Mouse (Mus musculus) liver, embryonic 14.5 days (tissue): ENCODE results near the gene Adam15. TPM values are rescaled to one million over a fixed set of nuclear protein-coding genes. Genes with fewer than 3 reads are reported as not detected.

Experiments
- ATAC-seq: fragments of 200-750 bp; cut with Nextera tagmentation; 2 replicates; pipeline ENCODE4 v1.8.0; 2017; ENCODE audit warnings: moderate number of reproducible peaks, mild to moderate bottlenecking, moderate library complexity; ENCODE audit not compliant: insufficient read depth
- DNase-seq, 3 experiments: peaks; one replicate each; pipeline ENCODE4 v3.0.0-alpha.2; 2012 to 2013; ENCODE audit warnings: low read depth in 3 of 3, low spot score in 3 of 3
- H3K27ac ChIP-seq: fragments of 300-500 bp; sonication (generic); 2 replicates; pipeline ENCODE4 v1.5.1; 2014; ENCODE audit warnings: moderate library complexity, mild to moderate bottlenecking, control low read depth, inconsistent platforms
- H3K27me3 ChIP-seq: fragments of 300-500 bp; sonication (generic); 2 replicates; pipeline ENCODE4 v1.6.1; 2014; ENCODE audit warnings: mild to moderate bottlenecking, low read length, moderate library complexity; ENCODE audit not compliant: control insufficient read depth, insufficient read depth
- H3K36me3 ChIP-seq: fragments of 300-500 bp; sonication (generic); replicated peaks from 2 replicates; pipeline ENCODE4 v1.6.1; 2014; ENCODE audit warnings: low read depth; ENCODE audit not compliant: control insufficient read depth, insufficient read depth
- H3K4me1 ChIP-seq, 2 experiments: fragments of 200-500 bp in 1 of 2; fragments of 300-500 bp in 1 of 2; sonication (generic) in 1 of 2; replicated peaks; 2 replicates each; pipeline ENCODE4 v1.6.1; 2012 to 2014; ENCODE audit warnings: antibody characterized with exemption in 1 of 2, inconsistent platforms in 1 of 2, low read length in 1 of 2; ENCODE audit not compliant: control insufficient read depth in 2 of 2, insufficient read depth in 2 of 2
- H3K4me2 ChIP-seq: fragments of 300-500 bp; sonication (generic); 2 replicates; pipeline ENCODE4 v1.6.1; 2014; ENCODE audit warnings: low read depth, mild to moderate bottlenecking, control low read depth, moderate library complexity
- H3K4me3 ChIP-seq, 2 experiments: fragments of 200-500 bp in 1 of 2; fragments of 300-500 bp in 1 of 2; sonication (generic) in 1 of 2; 2 replicates each; pipeline ENCODE4 v1.5.1; 2012 to 2014; ENCODE audit warnings: low read depth in 2 of 2, low read length in 2 of 2, mild to moderate bottlenecking in 2 of 2, control low read depth in 1 of 2, inconsistent platforms in 1 of 2, moderate library complexity in 1 of 2; ENCODE audit not compliant: insufficient read depth in 1 of 2
- H3K9ac ChIP-seq: fragments of 300-500 bp; sonication (generic); replicated peaks from 2 replicates; pipeline ENCODE4 v1.6.1; 2014; ENCODE audit warnings: mild to moderate bottlenecking, control low read depth, moderate library complexity
- H3K9me3 ChIP-seq: fragments of 300-500 bp; sonication (generic); 2 replicates; pipeline ENCODE4 v1.6.1; 2016; ENCODE audit warnings: low read length, mixed read lengths; ENCODE audit not compliant: control insufficient read depth
- CTCF ChIP-seq: IDR thresholded peaks from 2 replicates; pipeline ENCODE4 v1.5.1; 2016; ENCODE audit warnings: antibody characterized with exemption, low read depth, control low read depth
- EP300 ChIP-seq: IDR thresholded peaks from 2 replicates; pipeline ENCODE4 v1.6.1; 2016; ENCODE audit warnings: antibody characterized with exemption, low read depth
- WGBS: fragments of 180-500 bp; shearing (Covaris S2); extraction: QIAGEN DNeasy Blood & Tissue Kit; methylation state at CpG from one replicate; pipeline ENCODE4 v1.1.7; 2014; ENCODE audit not compliant: insufficient replicate concordance; 5-methylcytosine and 5-hydroxymethylcytosine counted together
- polyA plus RNA-seq, 2 experiments: library from polyadenylated mRNA; depleted of rRNA in 1 of 2; stranded (reverse) in 1 of 2; unstranded in 1 of 2; fragments of >200 nt; fragmentation: Nextera tagmentation in 1 of 2; extraction: Ambion mirVana in 1 of 2; gene quantifications; 2 replicates each; pipeline versions ENCODE4 v1.2.1 to v1.2.3; 2012 to 2014

Adam15 gene
- polyA plus RNA-seq, 2 experiments = 4.9 to 6.2 TPM

- 70% methylated on average over 5 of the region's 5 CpGs for WGBS
- TF ChIP-seq EP300 = no peak
- TF ChIP-seq CTCF = no peak
Measured at GRCm38 (mm10) chr3:89383651-89384255, 34.0 kb upstream of the Adam15 start.

DNA sequence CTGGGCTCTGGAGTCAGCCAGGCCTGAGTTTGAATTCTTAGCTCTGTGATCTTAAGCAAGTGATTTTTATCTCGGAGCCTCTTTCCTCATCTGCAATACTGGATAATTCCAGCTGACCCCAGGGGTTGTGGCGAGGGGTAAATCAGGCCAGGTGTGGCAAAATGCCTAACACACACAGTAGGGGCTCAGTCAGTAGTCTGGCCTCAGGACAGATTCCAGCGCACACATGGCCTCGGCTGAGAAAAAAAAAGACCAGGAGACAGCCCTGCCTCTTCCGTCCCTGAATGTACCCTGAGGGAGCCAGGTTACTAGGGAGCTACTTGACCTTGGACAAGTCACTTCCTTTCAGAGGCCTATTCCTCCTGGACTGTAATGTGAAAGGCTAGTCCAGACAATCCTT, 33.2 kb upstream of the Adam15 start:
- Histone ChIP-seq H3K9ac (no peak overlapping the region), H3K36me3 (no peaks in the 10 kb centered on the region), H3K27me3 (no peaks in the 10 kb centered on the region), H3K9me3 (no peaks in the 10 kb centered on the region), H3K4me2 (no peak overlapping the region), H3K4me1 (peaks cover 0 to 2% of the 10 kb centered on the region in 2 experiments; a peak in 1 of 4 replicates), H3K27ac (no peak overlapping the region), H3K4me3 (no peak overlapping the region)
- no peak for ATAC-seq
- no peak for DNase-seq
- WGBS = 64% methylated on average over 5 of the region's 5 CpGs
- TF ChIP-seq EP300 = no peak
- TF ChIP-seq CTCF = no peak

More at GRCm38 (mm10) chr3:89383651-89384255, 34.0 kb upstream of the Adam15 start:
- no peak for DNase-seq
- no peak for ATAC-seq
- Histone ChIP-seq H3K27me3 (no peaks in the 10 kb centered on the region), H3K4me1 (peaks cover 2 to 8% of the 10 kb centered on the region in 2 experiments; a peak in 2 of 4 replicates), H3K27ac (no peak overlapping the region), H3K36me3 (no peaks in the 10 kb centered on the region), H3K9me3 (no peaks in the 10 kb centered on the region), H3K9ac (no peak overlapping the region), H3K4me3 (no peak overlapping the region), H3K4me2 (no peak overlapping the region)

GRCm38 (mm10) chr3:89382033-89382882, 32.5 kb upstream of the Adam15 start:
- Histone ChIP-seq H3K27me3 (no peaks in the 10 kb centered on the region), H3K9ac (no peak overlapping the region), H3K4me3 (no peak overlapping the region), H3K4me1 (peaks cover 0 to 2% of the 10 kb centered on the region in 2 experiments; a peak in 1 of 4 replicates), H3K36me3 (no peaks in the 10 kb centered on the region), H3K27ac (no peak overlapping the region), H3K4me2 (no peak overlapping the region), H3K9me3 (no peaks in the 10 kb centered on the region)
- TF ChIP-seq EP300 (no peak), CTCF (no peak)
- DNase-seq = no peak
- WGBS = 66% methylated on average over 9 of the region's 9 CpGs
- ATAC-seq = no peak

DNA sequence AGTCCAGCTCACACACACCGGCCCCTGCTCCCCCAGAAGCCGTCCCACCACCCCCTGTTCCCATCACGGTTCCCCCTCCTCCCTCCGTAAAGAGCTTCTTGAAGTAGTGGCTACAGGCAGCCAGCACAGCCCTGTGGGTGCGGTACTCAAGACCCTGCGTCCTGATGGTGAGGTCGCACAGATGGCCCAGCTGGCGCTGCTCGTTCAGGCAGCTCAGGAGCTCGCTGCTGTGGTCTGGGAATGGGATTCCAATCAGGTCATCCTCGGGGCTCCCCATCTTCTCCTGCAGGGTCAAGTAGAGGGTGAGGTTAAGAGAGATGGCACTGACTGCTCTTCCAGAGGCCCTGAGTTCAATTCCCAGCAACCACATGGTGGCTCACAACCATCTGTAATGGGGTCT, 31.4 kb upstream of the Adam15 start:
- no peaks in the 10 kb centered on the region for H3K27me3 ChIP-seq
- H3K4me1 ChIP-seq = peaks cover 0 to 2% of the 10 kb centered on the region in 2 experiments; a peak in 1 of 4 replicates
- H3K9me3 ChIP-seq = no peaks in the 10 kb centered on the region
- H3K27ac ChIP-seq = no peak overlapping the region
- ATAC-seq = no peak
- no peak for TF ChIP-seq EP300
- TF ChIP-seq CTCF = no peak
- no peak overlapping the region for H3K9ac ChIP-seq
- no peak for DNase-seq
- WGBS = 79% methylated on average over 11 of the region's 11 CpGs
- H3K4me2 ChIP-seq = no peak overlapping the region
- no peak overlapping the region for H3K4me3 ChIP-seq
- H3K36me3 ChIP-seq = no peaks in the 10 kb centered on the region

DNA sequence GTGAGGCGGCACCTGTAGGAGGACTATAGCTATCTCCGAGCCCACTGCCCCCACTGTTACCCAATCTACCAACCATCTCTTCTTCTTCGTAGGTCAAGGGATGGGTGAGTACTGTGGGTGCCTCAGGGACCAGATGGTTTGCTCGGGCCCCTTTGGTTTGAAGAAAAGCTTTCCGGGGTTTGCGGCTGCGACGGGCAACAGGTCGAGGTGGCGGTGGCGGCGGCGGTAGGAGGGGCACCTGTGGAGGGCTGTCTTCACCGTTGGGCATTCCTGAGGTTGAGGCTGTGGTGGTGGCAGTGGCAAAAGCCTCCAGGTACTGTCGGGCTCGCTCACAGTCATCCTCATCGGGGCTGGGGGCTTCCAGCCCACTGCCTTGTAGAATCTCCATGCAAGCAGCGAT, 30.9 kb upstream of the Adam15 start:
- ATAC-seq (no peak), DNase-seq (no peak)
- no peaks in the 10 kb centered on the region for H3K9me3 ChIP-seq
- H3K27me3 ChIP-seq = no peaks in the 10 kb centered on the region
- H3K4me2 ChIP-seq = no peak overlapping the region
- no peak overlapping the region for H3K27ac ChIP-seq
- no peak overlapping the region for H3K4me3 ChIP-seq
- 82% methylated on average over 18 of the region's 18 CpGs for WGBS
- no peak for TF ChIP-seq EP300
- TF ChIP-seq CTCF = no peak
- no peaks in the 10 kb centered on the region for H3K36me3 ChIP-seq
- peaks cover 0 to 2% of the 10 kb centered on the region in 2 experiments; a peak in 1 of 4 replicates for H3K4me1 ChIP-seq
- no peak overlapping the region for H3K9ac ChIP-seq
